Mouse (Mus musculus) 3134 (cell line): ENCODE measurements around the gene Sipa1l1.

ENCODE experiments used
- DNase-seq: peaks from one replicate; pipeline ENCODE4 v3.0.0-alpha.2; 2011; ENCODE audit warnings: low spot score; ENCODE audit not compliant: insufficient read length; ENCODE audit errors: extremely low read depth

Sipa1l1 gene

GRCm38 (mm10) chr12:82284617-82285016, 115.5 kb downstream of the Sipa1l1 start:
- no peak for DNase-seq

- DNase-seq = no peak
Measured at GRCm38 (mm10) chr12:82285018-82285417, 115.9 kb downstream of the Sipa1l1 start.

- no peak for DNase-seq
Measured at GRCm38 (mm10) chr12:82286068-82286467, 116.9 kb downstream of the Sipa1l1 start.

GRCm38 (mm10) chr12:82286804-82287203, 117.7 kb downstream of the Sipa1l1 start:
- no peak for DNase-seq

- DNase-seq = no peak
Measured at GRCm38 (mm10) chr12:82293545-82294247, 124.6 kb downstream of the Sipa1l1 start.

- no peak for DNase-seq
Measured at GRCm38 (mm10) chr12:82294906-82295887, 126.1 kb downstream of the Sipa1l1 start.

- no peak for DNase-seq
Measured at GRCm38 (mm10) chr12:82296276-82296675, 127.2 kb downstream of the Sipa1l1 start.

GRCm38 (mm10) chr12:82297196-82297595, 128.1 kb downstream of the Sipa1l1 start:
- DNase-seq = no peak

GRCm38 (mm10) chr12:82298662-82299460, 129.7 kb downstream of the Sipa1l1 start:
- DNase-seq = no peak

GRCm38 (mm10) chr12:82304140-82304539, 135.0 kb downstream of the Sipa1l1 start:
- no peak for DNase-seq

GRCm38 (mm10) chr12:82306035-82306434, 136.9 kb downstream of the Sipa1l1 start:
- DNase-seq = no peak

GRCm38 (mm10) chr12:82311593-82311992, 142.5 kb downstream of the Sipa1l1 start:
- DNase-seq = no peak

- DNase-seq = peak; percentile 78
Measured at GRCm38 (mm10) chr12:82312091-82312820, 143.1 kb downstream of the Sipa1l1 start.

- DNase-seq = no peak
Measured at GRCm38 (mm10) chr12:82313091-82313490, 144.0 kb downstream of the Sipa1l1 start.

- no peak for DNase-seq
Measured at GRCm38 (mm10) chr12:82319436-82320131, 150.5 kb downstream of the Sipa1l1 start.

GRCm38 (mm10) chr12:82320204-82320603, 151.1 kb downstream of the Sipa1l1 start:
- no peak for DNase-seq

- no peak for DNase-seq
Measured at GRCm38 (mm10) chr12:82321397-82321796, 152.3 kb downstream of the Sipa1l1 start.

GRCm38 (mm10) chr12:82321855-82322254, 152.7 kb downstream of the Sipa1l1 start:
- no peak for DNase-seq

GRCm38 (mm10) chr12:82322759-82323451, 153.8 kb downstream of the Sipa1l1 start:
- DNase-seq = peak; percentile 51
